Mouse (Mus musculus): ENCODE measurements around the gene Mesp2. TPM values are rescaled to one million over a fixed set of nuclear protein-coding genes. Genes with fewer than 3 reads are reported as not detected.

Gene Mesp2
- total RNA-seq (2014; rRNA removed; ENCODE audit: low replicate concordance), result not detected in 2 replicates
- polyA plus RNA-seq (2015; fragmentation: Nextera tagmentation; extraction: Ambion mirVana), result 0.10 and 0.11 TPM in 2 replicates

DNA sequence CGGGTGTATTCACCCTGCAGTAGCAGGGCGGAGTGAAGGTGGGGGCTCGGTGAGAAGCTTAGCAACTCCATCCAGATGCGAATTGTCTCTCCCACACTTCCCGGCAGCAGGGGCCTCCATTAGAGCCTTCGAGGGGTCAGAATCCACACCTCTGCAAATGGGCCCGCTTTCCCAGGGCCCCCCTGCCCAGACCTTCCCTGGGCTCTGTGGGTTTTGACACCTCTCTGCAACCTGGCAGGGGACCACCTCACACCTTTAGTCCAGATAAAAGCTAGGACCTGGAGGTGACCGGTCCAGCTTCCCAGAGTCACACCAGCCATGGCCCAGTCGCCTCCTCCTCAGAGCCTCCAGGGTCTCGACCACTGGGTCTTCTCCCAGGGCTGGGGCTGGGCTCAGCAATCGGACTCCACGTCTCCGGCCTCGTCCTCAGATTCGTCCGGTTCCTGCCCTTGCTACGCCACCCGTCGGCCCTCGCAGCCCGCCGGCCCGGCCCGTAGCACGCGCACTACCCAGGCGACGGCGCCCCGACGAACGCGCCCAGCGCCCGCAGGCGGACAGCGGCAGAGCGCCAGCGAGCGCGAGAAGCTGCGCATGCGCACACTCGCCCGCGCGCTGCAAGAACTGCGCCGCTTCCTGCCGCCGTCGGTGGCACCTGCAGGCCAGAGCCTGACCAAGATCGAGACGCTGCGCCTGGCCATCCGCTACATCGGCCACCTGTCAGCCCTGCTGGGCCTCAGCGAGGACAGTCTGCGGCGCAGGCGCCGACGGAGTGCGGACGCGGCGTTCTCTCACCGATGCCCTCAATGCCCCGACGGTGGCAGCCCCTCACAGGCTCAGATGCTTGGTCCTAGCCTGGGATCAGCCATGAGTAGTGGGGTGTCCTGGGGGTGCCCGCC is at the start of gene Mesp2:
Mesp2 (plus strand) TSS at position 117 of the 896 bp plus-strand sequence.
- peak; percentile 63 for ATAC-seq (ENCODE audit: insufficient read depth, low read depth)

DNA sequence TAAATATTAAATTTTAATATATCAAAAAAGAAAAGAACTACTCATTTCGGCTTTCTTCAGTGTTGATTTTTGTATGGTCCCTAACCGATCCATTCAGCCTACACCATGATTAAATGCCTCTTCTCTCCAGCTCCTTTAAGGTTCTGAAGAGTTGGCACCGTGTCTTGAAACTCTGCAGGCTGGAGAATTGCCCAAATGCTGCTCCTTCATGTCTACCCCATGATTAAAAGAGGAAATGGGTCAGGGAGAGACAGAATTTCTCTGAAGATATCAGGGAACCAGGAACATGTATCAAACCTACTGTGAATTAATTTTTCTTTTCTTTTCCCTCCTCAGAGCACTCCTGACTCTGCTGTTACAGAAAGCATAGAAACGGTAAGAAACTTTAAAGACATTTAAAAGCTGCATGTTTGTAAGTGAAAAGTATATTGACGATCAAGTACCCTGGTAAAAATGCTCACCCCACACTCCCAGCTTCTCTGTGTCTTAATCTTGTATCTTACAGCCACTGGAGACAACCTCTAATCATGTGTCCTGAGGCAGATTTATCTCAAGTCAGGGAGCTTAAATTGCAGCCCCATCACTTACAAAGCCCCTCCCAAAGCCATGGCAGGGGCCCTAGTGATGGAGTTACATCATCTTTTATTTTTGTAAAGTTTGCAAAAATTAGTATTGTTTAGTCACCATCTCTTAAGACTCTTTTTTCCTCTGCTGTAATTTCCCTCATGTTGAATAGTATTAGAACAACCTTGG is 49.2 kb upstream of the Mesp2 start:
- Histone ChIP-seq H3K4me1 (ENCODE audit: control insufficient read depth, insufficient read depth) (no peaks in the 10 kb centered on the region), H3K4me2 (ENCODE audit: low read depth, low read length) (no peak overlapping the region), H3K9me3 (replicated peaks; ENCODE audit: control insufficient read depth, low read length) (no peaks in the 10 kb centered on the region), H3K36me3 (replicated peaks; ENCODE audit: control insufficient read depth, insufficient read depth, low read length) (no peaks in the 10 kb centered on the region), H3K27me3 (ENCODE audit: control insufficient read depth, insufficient read depth, low read length) (no peaks in the 10 kb centered on the region), H3K27ac (ENCODE audit: low read depth) (no peak overlapping the region), H3K4me3 (ENCODE audit: low read depth, low read length) (no peak overlapping the region), H3K9ac (replicated peaks; ENCODE audit: low read depth, low read length) (no peak overlapping the region)
- DNase-seq (ENCODE audit: low spot score) (no peak), ATAC-seq (ENCODE audit: insufficient read depth, low read depth) (no peak)
- 63% methylated on average over 5 of the region's 5 CpGs for WGBS
- TF ChIP-seq CTCF (IDR thresholded peaks at IDR 0.05; ENCODE audit: low read depth), result no peak
- TF ChIP-seq EP300 (IDR thresholded peaks at IDR 0.05; ENCODE audit: low read depth), result no peak

More for the DNA sequence above, at the start of gene Mesp2:
- Histone ChIP-seq H3K9me3 (replicated peaks; ENCODE audit: control insufficient read depth, low read length) (no peaks in the 10 kb centered on the region), H3K36me3 (replicated peaks; ENCODE audit: control insufficient read depth, insufficient read depth, low read length) (no peaks in the 10 kb centered on the region), H3K27ac (ENCODE audit: low read depth) (no peak within 1 kb of the TSS), H3K4me1 (ENCODE audit: control insufficient read depth, insufficient read depth) (no peaks in the 10 kb centered on the region), H3K4me3 (ENCODE audit: low read depth, low read length) (peak within 1 kb of the TSS; percentile 19), H3K27me3 (ENCODE audit: control insufficient read depth, insufficient read depth, low read length) (peaks cover 22% of the 10 kb centered on the region), H3K9ac (replicated peaks; ENCODE audit: low read depth, low read length) (no peak within 1 kb of the TSS), H3K4me2 (ENCODE audit: low read depth, low read length) (peak within 1 kb of the TSS; percentile 50)
- TF ChIP-seq CTCF (IDR thresholded peaks at IDR 0.05; ENCODE audit: low read depth) (no peak), EP300 (IDR thresholded peaks at IDR 0.05; ENCODE audit: low read depth) (no peak)
- 11% methylated on average over 71 of the region's 71 CpGs for WGBS
- DNase-seq (ENCODE audit: low spot score), result peak; percentile 56

DNA sequence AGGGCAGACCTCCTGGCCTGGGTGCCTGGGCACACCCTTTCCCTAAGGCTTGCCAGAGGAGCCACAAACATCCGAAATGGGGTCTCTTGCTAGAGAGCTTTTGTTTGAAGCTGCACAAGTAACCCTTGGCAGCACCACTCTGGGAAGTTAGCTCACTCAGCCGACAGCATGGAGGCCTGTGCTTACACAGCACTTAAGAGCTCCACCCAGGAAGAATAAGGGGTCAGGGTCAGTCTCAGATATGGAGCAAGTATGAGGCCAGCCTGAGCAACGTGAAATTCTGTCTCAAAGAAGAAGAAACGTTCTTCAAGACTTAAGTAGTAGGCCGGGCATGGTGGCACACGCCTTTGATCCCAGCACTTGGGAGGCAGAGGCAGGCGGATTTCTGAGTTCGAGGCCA is 48.4 kb upstream of the Mesp2 start:
- no peak for TF ChIP-seq EP300 (IDR thresholded peaks at IDR 0.05; ENCODE audit: low read depth)
- no peak for TF ChIP-seq CTCF (IDR thresholded peaks at IDR 0.05; ENCODE audit: low read depth)
- Histone ChIP-seq H3K4me3 (ENCODE audit: low read depth, low read length) (no peak overlapping the region), H3K4me1 (ENCODE audit: control insufficient read depth, insufficient read depth) (no peaks in the 10 kb centered on the region), H3K36me3 (replicated peaks; ENCODE audit: control insufficient read depth, insufficient read depth, low read length) (no peaks in the 10 kb centered on the region), H3K9me3 (replicated peaks; ENCODE audit: control insufficient read depth, low read length) (no peaks in the 10 kb centered on the region), H3K4me2 (ENCODE audit: low read depth, low read length) (no peak overlapping the region), H3K27me3 (ENCODE audit: control insufficient read depth, insufficient read depth, low read length) (no peaks in the 10 kb centered on the region), H3K27ac (ENCODE audit: low read depth) (no peak overlapping the region), H3K9ac (replicated peaks; ENCODE audit: low read depth, low read length) (no peak overlapping the region)
- no peak for DNase-seq (ENCODE audit: low spot score)
- whole genome bisulfite sequencing, result 72% methylated on average over 8 of the region's 8 CpGs
- no peak for ATAC-seq (ENCODE audit: insufficient read depth, low read depth)

GRCm38 (mm10) chr7:79765991-79766390 is 44.5 kb upstream of the Mesp2 start:
- Histone ChIP-seq H3K27me3 (ENCODE audit: control insufficient read depth, insufficient read depth, low read length) (no peaks in the 10 kb centered on the region), H3K9ac (replicated peaks; ENCODE audit: low read depth, low read length) (no peak overlapping the region), H3K36me3 (replicated peaks; ENCODE audit: control insufficient read depth, insufficient read depth, low read length) (no peaks in the 10 kb centered on the region), H3K4me2 (ENCODE audit: low read depth, low read length) (no peak overlapping the region), H3K4me1 (ENCODE audit: control insufficient read depth, insufficient read depth) (no peaks in the 10 kb centered on the region), H3K4me3 (ENCODE audit: low read depth, low read length) (no peak overlapping the region), H3K9me3 (replicated peaks; ENCODE audit: control insufficient read depth, low read length) (no peaks in the 10 kb centered on the region), H3K27ac (ENCODE audit: low read depth) (no peak overlapping the region)
- DNase-seq (ENCODE audit: low spot score), result no peak
- no peak for TF ChIP-seq EP300 (IDR thresholded peaks at IDR 0.05; ENCODE audit: low read depth)
- TF ChIP-seq CTCF (IDR thresholded peaks at IDR 0.05; ENCODE audit: low read depth), result no peak
- WGBS, result 50% methylated on average over 1 of the region's 1 CpGs
- ATAC-seq (ENCODE audit: insufficient read depth, low read depth), result no peak

DNA sequence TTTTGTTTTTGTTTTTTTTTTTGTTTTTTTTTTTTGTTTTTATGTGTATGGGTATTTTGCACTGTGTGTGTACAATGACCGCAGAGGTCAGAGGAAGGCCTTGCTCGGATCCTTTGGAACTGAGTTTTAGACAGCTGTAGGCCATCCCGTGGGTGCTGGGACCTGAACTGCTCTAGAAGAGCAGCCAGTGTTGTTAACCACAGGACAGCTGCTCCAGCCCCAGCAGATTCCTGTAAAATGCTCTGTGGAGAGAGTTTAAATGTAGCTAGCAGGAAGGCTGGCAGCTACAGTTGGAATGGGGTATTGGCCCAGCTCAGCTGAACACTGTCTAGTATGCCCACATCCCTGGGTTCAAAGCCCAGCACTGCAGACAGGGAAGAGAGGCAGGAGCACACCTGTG is 40.9 kb upstream of the Mesp2 start:
- H3K4me1 ChIP-seq (ENCODE audit: control insufficient read depth, insufficient read depth), result peaks cover 11% of the 10 kb centered on the region; the same call in 1 of the 2 replicates
- no peak for ATAC-seq (ENCODE audit: insufficient read depth, low read depth)
- no peak for DNase-seq (ENCODE audit: low spot score)
- TF ChIP-seq CTCF (IDR thresholded peaks at IDR 0.05; ENCODE audit: low read depth), result no peak
- no peak for TF ChIP-seq EP300 (IDR thresholded peaks at IDR 0.05; ENCODE audit: low read depth)
- H3K27ac ChIP-seq (ENCODE audit: low read depth), result no peak overlapping the region
- no peaks in the 10 kb centered on the region for H3K36me3 ChIP-seq (replicated peaks; ENCODE audit: control insufficient read depth, insufficient read depth, low read length)
- H3K4me3 ChIP-seq (ENCODE audit: low read depth, low read length), result no peak overlapping the region
- H3K9me3 ChIP-seq (replicated peaks; ENCODE audit: control insufficient read depth, low read length), result no peaks in the 10 kb centered on the region
- H3K27me3 ChIP-seq (ENCODE audit: control insufficient read depth, insufficient read depth, low read length), result no peaks in the 10 kb centered on the region
- no peak overlapping the region for H3K9ac ChIP-seq (replicated peaks; ENCODE audit: low read depth, low read length)
- no peak overlapping the region for H3K4me2 ChIP-seq (ENCODE audit: low read depth, low read length)
- WGBS, result 79% methylated on average over 3 of the region's 3 CpGs
